Mouse (Mus musculus): ENCODE results near the gene Lrrc61.
"Not testable (repeated sequence)": the region's sequence is repeated elsewhere in the genome, so short reads cannot be mapped to it uniquely, and the experiment has no call there.

The Lrrc61 gene

DNA sequence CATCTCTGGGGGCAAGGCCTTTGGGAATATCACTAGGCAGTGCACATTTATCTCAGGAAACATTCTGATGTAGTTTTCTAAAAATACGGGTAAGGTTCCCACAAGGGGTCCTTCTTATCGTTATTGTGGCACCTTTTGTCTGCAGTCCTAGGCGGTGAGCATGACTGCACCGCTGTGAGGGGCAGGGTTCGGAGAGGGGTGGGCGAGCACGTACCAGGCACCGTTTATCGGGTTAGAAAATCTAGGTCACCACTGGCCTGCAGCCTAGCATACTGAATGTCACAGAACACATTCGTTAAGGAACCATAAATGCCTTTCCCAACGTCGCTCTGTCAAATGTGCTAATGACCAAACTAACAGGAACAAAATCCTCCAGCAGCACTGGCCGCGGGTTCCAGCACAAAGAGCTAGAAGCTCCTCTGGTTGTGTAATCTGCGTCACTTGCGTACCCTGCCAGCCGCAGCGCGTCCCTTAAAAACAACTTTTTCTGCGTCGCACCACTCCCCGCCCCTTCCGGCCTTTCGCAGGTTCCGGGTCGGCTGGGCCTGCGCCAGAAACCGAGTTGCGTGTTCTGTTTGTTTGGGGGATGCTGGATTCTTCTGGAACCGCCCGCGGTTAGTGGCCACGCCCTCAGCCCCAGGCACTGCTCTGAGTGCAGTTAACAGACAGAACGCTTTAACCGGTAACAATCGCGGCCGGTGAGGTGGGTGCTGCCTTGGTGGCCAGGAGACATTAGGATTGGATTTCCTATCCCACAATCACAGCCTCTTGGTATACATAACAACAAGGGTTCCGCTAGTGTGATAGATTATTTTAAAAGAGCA lies at the start of gene Lrrc61:
Gene Lrrc61, plus strand, starts transcription at position 517 of the 824 bp plus-strand sequence.
- peak; percentile 99 for DNase-seq (ENCODE audit: low spot score)

DNA sequence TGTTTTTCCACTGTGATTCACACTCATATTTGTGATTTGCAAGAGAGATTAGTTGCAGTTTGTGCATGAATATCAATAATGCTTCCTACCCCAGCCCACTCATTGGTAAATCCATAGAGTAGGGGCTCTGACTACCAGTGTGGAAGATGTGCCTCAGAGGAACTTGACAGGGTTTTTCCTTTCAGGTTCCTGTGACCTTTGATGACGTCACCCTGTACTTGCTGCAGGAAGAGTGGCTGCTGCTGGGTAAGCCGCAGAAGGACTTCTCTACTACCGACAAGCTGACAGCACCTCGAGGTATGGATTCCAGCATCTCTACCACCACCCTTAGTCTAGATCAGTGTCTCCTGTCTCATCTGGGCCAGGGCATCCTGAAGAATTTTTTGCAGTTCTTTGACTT lies 46.5 kb upstream of the Lrrc61 start:
- DNase-seq (ENCODE audit: low spot score): no peak

DNA sequence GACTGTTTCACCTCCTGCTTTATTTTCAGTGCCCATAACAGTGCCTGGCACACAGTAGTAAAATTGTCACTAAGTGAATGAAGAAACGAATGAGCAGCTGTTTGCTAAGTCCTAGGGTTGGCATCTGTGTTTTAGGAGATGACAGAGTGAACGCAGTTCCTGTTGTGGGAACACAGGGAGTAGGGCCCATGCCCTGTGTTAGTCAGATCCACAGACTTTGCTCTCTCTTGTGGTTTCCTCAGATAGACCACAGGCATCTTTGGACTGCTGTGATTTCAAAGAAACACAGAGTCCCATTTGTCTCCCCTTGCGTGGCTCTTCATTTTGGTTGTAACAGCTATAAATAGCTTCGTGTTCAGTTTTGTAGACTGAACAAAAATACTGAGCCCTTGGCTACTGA lies 44.2 kb upstream of the Lrrc61 start:
- no peak for DNase-seq (ENCODE audit: low spot score)

DNA sequence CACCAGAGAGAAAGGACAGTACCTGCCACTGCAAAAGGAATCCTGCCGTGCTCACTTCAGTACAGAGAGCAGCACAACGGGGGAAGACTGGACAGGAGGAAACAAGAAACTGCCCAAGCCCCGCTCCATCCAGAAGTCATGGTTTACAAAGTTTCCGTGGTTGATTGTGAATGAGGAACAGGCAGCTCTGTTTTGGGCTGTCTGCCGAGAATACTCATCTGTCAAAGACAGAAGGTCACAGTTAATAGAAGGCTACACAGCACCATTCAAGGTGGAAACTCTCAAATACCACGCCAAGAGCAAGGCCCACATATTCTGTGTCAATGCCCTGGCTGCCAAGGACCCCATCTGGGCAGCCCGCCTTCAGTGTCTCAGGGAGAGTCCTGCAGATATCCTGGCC lies 42.7 kb upstream of the Lrrc61 start:
- DNase-seq (ENCODE audit: low spot score): no peak

DNA sequence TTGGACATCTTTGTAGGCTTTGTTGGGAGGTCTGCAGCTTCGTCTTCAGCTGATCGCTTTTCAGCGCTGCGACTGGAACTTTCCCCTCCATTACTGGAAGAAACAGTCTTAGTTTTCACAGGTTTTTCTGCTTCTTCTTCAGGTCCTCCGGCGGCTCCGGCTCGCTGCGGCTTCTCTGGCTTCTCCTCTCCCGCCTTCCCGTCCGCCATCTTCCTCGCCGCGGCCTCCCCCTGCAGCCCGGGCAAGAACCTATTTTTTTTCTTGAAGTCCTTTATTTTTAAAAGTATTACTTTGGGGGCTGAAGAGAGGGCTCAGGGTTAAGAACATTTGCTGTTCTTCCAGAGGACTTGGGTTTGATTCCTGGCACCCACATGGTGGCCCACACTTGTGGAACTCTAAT lies 29.7 kb upstream of the Lrrc61 start:
- not testable (repeated sequence) for DNase-seq (ENCODE audit: low spot score)

DNA sequence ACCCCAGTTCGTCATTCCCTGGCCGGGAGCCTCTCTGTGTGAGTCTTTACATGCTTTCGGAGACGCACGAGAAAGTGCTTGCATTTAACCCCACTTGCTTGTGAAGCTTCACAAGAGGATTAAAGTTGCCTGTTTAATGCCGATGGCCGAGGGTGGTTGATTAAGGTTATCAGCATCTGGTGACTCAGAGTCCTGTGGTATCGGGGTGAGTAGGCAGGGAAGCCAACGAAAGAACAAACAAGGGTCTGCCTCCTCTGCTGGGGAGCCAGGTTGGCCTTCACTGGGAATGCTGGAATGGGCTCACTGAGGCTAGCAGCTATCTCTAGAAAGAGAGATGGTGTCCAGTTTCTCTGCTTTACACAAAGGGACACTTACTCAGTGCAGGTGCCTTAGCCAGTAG lies 26.7 kb upstream of the Lrrc61 start:
- no peak for DNase-seq (ENCODE audit: low spot score)

DNA sequence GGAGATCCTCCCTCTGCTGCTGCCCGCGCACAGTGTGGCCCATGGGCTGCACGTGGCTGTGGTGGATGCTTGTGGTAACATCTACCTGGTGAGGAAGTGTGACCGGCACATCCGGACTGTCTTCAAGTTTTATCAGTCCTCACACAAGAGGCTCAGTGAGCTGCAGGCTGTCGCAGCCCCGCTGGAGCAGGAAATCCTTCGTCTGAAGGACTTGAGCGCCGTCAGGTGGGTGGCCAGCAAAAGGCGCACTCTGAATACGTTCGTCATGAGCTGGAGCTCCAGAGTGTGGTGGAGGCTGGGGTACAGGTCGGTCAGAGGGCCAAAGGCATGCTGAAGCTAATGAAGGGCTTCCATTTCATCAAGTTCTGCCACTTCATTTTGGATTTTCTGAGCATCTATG lies 25.3 kb upstream of the Lrrc61 start:
- DNase-seq (ENCODE audit: low spot score): no peak

DNA sequence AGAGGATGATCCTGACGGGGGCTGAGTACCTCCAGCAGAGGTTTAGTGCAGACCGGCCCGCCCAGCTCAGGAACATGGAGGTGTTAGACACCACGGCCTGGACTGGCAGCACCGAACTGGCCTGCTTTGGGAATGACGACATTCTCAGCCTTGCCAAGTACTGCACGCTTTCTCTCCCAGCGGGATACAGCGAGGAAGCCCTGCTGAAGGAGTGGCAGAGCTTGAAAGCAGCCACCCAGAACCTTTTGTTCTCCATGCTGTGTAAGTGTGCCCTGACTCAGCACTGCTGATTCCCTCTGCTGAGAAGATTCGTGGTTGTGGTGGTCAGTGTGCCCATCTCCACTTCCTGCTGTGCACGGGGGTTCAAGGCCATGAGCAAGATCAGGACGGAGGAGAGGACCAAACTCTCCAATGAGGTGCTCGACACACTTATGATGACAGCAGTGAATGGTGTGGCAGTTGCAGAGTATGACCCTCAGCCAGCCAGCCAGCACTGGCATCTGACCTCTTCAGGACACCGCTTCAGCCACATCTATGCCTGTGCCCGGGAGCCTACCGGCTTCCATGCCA lies 24.6 kb upstream of the Lrrc61 start:
- DNase-seq (ENCODE audit: low spot score): no peak

DNA sequence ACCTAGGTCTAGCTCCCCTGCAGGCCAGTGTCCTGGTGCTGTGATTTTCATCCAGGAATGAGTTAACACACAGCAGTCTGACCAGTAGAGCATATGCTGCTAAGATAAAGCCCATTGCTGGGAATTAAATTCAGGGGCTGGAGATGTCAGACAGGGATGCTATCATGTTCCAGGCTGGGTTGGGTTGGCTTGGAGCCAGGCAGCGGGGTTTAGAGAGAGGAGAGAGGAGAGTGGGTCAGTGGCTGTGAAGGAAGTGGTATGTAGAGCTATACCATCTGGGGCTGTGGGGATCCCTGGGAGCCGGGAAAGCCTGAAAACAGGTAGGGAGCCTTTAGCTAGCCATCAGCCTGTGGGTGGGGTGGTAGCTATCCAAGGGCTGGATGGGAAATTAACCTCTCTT lies 23.7 kb upstream of the Lrrc61 start:
- no peak for DNase-seq (ENCODE audit: low spot score)

DNA sequence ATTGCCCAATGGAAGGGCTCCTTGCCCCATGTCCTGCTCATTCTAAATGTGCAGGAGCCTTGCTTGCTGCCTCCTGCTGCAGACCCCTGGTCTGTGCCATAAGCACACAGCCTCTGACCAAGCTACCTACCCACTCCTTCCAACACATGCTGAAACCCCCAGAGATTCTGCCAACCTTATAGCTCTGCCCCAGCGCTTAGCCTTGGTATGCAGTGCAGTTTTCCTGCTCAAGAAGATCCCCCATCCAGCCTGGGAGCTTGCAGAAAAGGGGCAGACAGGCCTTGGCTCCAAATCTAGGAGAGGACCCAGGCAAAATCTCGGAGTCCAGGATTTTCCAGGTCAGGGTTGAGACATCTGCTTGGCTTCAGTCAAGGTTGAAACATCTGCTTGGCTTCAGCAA lies 21.1 kb upstream of the Lrrc61 start:
- no peak for DNase-seq (ENCODE audit: low spot score)

DNA sequence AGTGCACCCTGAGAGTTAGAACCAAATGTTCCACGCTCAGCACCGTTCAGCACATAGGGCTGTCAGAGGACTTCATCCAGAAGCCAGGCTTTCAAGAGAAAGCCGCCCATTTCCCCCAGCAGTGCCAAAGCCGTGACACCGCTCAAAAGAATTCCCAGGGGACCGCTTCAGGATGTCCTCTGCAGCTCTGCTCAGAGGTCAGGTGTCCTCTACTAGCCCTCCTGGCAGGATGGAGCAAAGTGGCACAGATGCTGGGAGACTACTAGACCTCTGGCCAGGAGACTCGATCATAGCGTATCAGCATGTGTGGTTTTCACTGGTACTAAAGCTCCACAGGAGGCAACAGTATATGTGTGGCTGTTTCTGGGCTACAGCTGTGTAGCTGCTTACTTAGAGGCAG lies 19.7 kb upstream of the Lrrc61 start:
- DNase-seq (ENCODE audit: low spot score): no peak

DNA sequence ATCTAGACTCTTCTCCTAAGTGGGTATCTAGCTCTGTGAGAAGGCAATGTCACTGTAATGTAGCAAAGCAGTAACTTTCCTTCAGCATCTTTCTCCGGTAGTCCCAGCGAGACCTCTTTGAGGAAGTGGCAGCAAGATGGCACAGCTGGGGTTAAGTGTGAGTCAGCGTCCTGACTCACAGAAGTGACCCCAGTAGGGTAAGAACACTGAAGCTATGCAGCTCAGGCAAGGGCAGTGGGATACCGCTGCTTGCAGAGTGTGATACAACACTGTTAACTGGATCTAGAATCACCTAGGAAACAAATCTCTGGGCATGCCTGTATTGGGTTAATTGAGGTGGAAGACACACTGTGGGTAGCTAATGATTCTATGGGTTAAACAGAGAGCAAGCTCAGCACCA lies 18.5 kb upstream of the Lrrc61 start:
- no peak for DNase-seq (ENCODE audit: low spot score)

DNA sequence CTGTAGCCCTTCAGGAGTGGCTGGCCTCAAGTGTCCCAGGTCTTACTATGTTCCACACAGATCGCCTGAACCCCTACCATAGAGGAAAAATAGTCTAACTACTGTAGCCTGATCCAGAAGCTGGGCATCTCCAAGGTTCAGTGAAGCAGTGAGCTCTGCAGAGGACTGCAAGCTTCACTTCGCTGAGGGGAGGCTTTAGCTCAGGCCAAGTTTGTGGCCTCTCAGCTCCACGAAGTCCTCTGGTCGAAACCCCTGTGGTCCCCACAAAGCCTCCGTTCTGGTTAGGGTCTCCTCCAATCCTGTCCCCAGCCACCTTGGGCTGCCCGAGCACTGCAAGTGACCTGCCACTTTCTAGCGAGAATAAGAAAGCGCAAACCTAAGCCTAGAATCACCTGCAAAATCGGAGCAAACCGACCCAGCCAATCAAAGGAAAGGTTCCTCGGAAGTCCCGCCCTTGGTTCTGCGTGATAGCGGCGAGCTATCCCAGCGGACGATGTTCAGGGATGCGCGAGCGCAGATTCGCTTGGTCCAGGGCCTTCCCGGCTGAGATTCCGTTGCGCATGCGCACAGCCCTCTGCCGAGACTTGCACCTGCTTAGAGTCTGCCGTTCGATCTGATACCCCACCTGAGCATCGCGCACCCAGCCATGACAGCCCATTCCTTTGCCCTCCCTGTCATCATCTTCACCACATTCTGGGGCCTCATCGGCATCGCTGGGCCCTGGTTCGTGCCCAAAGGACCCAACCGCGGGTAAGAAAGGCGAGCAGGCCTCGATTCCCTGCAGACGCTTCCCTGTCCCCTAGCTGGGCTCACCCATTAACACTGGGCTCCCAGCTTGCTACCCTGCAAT lies 17.3 kb upstream of the Lrrc61 start, which contains the start of gene Atp6v0e2:
Gene Atp6v0e2, plus strand, starts transcription at position 511 of the 850 bp plus-strand sequence.
- peak; percentile 64 for DNase-seq (ENCODE audit: low spot score)

DNA sequence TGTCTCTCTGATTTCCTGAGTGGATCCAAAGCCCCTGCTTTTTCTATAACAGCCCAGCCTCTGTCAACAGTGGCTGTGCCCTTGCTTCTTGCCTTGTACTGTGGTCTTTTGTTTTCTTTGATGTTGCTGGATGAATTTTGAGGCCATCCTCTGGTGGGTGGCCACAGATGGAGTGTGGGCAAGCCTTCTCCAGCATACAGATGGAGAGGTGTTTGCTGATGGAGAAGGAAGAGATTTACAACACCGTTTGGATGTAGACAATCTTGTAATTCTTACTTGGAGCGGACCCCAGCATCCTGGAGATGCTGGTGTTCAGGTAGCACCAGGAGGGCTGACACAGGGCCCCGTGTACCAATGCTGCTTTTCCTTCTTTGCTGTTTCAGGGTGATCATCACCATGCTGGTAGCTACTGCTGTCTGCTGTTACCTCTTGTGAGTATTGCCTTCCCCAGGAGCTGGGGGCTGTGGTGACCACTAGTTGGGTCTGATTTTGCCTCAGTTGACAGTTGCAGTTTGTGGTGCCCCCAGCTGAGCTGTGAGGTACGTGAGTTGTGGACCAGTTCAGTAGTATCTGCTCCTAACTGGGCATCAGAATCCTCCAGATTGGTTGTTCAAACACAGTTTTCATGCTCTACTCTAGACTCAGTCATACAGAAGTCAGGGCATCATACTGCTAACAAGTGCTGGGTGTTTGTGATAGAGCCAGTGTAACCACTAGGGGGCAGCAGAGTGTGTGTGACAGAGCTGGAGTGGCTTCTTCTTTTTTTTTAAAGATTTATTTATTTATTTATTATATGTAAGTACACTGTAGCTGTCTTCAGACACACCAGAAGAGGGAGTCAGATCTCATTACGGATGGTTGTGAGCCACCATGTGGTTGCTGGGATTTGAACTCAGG lies 15.5 kb upstream of the Lrrc61 start:
- DNase-seq (ENCODE audit: low spot score): peak; percentile 97

DNA sequence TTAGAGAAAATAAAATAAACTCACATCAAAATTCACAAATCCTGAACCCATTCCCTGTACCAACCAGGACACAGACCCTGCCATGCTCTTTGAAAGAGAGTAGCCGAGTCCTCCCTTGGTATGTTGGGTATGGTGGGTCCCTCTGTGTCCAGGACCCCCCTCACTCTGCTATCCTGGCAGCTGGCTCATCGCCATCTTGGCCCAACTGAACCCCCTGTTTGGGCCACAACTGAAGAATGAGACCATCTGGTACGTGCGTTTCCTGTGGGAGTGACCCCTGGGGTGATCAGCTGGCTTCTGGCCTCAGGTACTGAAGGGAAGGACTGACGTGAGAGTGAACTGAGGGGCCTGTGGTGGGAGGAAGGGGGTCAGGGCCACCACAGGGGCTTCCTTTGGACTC lies 14.7 kb upstream of the Lrrc61 start:
- no peak for DNase-seq (ENCODE audit: low spot score)

DNA sequence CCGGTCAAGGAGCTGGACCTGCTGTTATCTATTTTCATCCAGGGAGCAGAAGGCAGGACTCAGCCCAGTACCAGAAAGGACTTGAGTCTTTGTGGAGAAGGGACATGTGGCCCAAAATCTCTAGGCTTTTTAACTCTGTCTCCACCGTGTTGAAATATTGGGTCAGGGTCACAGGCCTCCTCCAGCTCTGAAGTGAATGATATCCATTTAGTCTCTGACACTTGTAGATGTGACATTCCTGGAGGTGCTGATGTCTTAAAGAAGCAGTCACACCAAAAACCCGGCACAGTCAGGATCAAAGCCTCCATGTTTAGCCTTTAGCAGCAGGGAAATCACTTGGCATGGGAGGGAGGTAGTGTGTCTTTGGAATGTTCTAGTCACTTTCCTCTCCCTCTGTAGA lies 13.9 kb upstream of the Lrrc61 start:
- DNase-seq (ENCODE audit: low spot score): no peak

DNA sequence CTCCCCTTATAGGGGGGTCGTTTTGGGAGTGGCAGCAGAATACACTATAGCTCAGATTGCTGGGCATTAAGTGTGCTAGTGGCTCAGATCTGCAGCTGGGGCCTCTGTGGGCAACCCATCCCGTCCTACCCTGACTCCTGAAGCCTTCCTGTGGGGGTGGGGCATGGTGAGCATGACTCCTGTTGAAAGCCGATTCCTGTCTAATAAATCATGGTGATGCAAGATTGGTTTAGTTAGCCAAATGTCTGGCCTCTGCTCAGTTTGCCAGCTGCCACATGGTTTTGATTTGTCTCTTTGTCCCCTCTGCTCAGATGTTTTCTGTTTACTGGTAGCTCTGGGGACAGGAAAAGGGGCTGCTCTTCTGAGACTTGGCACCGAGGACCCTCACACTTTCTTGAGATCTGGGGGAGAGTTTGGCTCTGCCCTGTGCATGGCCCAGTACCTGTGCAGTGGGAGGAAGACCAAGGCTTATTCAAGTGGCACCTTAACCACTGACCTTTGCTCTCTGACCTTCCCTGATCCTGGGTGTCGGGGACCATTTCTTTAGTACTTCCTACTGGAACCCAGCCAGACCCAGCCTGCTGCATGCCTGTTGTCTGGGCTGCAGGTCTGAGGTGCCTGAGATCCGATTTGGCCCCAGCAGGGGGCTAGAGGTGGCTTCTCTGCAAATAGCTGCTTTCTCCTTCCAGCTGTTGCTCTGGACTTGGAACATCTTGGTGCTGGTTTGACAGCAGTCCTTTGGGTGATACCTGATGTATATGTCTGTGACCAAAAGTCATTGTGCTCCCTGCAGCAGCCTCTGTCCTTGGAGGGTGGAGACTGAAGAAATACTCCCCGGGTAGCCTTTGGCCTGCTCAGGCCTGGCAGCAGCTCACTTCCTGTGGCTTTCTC lies 12.8 kb upstream of the Lrrc61 start:
- peak; percentile 99 for DNase-seq (ENCODE audit: low spot score)

DNA sequence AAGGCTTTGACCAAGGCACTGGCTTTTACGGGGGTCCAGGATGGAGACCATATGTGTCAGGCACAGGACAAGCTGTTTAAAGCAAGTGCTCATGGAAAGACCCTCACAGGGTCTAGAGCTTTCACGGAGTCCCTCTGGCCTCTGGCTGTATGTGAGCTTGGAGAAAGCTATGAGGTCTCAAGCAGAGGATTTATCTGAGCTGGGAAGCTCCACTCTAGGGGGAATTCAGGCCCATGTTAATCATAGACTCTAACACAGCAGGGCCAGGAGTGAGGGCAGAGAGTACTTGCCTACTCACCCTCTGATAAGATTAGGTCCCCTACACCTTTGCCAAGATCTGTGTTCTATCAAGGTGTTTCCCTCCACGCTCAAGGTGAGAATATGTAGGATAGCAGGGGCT lies 12.0 kb upstream of the Lrrc61 start:
- DNase-seq (ENCODE audit: low spot score): no peak

DNA sequence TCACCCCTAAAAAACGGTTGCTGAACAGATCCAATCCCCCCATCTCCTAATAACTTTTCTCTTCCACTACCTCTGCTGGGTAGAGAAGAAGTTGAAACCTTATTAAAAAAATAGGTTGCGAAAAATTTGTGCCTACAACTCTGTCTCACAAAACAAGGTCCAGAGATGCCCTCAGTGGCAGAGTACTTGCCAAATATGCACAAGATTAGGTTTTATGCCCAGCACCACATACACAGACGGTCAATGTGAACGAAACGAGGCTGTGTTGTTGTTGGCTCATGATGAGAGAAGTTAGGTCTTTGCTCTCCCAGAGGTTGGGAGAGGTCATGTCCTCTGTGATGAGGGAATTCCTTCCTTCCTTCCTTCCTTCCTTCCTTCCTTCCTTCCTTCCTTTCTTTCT lies 9.3 kb upstream of the Lrrc61 start:
- DNase-seq (ENCODE audit: low spot score): peak; percentile 79

DNA sequence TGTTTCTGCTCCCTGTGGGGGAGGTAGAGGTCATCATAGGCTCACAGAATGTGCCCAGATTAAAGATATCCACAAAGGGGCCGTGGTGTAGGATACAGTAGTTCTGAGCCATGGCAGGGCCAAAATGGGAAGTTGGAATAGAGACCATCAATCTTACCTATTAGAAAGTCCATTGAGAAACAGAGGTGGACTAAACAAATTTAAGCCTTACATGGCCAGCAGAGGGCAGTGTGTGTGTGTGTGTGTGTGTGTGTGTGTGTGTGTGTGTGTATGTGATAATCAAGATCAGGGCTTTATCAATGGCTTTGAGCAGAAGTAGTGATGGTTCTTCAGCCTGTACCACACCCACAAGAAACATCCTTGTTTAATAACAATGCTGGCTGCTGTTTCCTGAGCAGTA lies 8.3 kb upstream of the Lrrc61 start:
- peak; percentile 76 for DNase-seq (ENCODE audit: low spot score)

DNA sequence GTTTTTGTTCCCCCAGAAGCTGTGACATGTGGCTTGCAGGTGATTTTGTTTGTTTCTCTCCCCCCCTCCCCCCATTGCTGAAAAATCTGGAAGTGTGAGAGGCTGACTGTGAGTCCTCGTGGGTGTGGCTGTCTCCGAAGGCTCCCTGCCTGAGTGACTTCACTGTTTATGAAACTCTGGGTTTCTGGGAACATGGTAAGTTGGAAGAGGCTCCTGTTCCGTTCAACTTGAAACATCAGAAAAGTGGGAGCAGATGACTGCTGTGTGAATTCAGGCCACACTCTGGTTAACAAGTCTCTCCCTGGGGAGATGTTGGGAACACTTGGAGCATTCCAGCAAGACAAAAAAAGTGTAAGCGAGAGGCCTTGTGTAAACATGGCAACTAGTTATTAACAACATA lies 7.7 kb upstream of the Lrrc61 start:
- peak; percentile 98 for DNase-seq (ENCODE audit: low spot score)

Measured in adipocyte (in vitro differentiated cells).